25 mouse cellular contexts compared by ENCODE assay signal in the genomic region with DNA sequence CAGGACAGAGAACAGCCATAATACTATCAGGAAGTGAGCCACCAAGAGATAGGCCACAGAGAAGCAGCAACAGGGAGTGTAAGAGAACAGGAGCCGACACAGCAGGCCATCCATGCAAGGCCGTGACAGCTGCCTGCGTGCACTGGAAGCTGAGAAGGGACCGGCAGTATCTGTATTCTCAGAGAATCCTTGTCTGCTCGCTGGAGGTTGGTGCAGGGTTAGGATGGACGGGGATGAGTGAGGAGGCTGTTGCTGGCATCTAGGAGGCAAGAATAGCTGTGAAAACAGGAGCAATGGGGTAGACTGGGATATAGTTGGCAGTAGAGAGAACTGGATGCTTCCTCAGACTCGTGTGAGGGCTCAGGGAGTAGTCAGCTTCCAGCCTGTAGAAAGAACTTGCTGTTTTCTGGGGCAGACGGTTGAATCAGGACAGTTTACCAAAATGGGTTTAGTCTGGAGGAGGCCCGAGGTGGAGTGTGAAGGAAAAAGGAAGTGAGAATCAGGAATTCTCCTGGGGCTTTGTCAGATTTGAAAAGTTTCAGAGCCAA. TPM values are rescaled to one million over a fixed set of nuclear protein-coding genes. Genes with fewer than 3 reads are reported as not detected.
DNase-seq lines count a peak whose midpoint lies in the region; ATAC-seq lines count a peak whose summit lies in the region.
"Had no signal": no experiment of that assay in that cellular context is flagged by ENCODE, and none has a peak within 500 bp of the region (broad histone marks: within the 10 kb centered on the region; RNA-seq: fewer than 3 reads in every experiment).

No protein-coding gene starts in this region.

- no peaks in the 10 kb centered on the region for H3K27me3 ChIP-seq in embryonic facial prominence, embryonic 12.5 days
- H3K27me3 ChIP-seq in embryonic facial prominence, embryonic 10.5 days (replicated peaks; ENCODE audit: low read depth, poor library complexity, severe bottlenecking): no peaks in the 10 kb centered on the region
- no peaks in the 10 kb centered on the region for H3K27me3 ChIP-seq in heart, embryonic 10.5 days (ENCODE audit: insufficient read depth, poor library complexity, severe bottlenecking)
- no peaks in the 10 kb centered on the region for H3K27me3 ChIP-seq in forebrain, embryonic 11.5 days (ENCODE audit: control insufficient read depth, insufficient read depth, low read length)
- H3K27me3 ChIP-seq: forebrain, embryonic 12.5 days; heart, embryonic 13.5 days; hindbrain, embryonic 12.5 days had no signal

- 87% methylated on average over 9 of the region's 9 CpGs for WGBS in embryonic facial prominence, embryonic 12.5 days
- 85% methylated on average over 9 of the region's 9 CpGs for WGBS in embryonic facial prominence, embryonic 10.5 days
- WGBS in heart, embryonic 10.5 days: 72% methylated on average over 9 of the region's 9 CpGs
- WGBS in forebrain, embryonic 11.5 days: 92% methylated on average over 9 of the region's 9 CpGs

- intact Hi-C loops in left cerebral cortex, postnatal 10 days (cut with DNase I): no loop called here

- H3K9ac ChIP-seq in embryonic facial prominence, embryonic 12.5 days: 0 out of 2 replicates have a peak overlapping the region, but pooled peaks have one; percentile 15
- no peak overlapping the region for H3K9ac ChIP-seq in forebrain, embryonic 11.5 days (ENCODE audit: low read length)
- H3K9ac ChIP-seq: forebrain, embryonic 12.5 days; heart, embryonic 13.5 days; hindbrain, embryonic 12.5 days had no signal

- DNase-seq in embryonic facial prominence, embryonic 10.5 days (ENCODE audit: low spot score): no peak
- peak; percentile 19 for DNase-seq in left cerebral cortex, adult 11 months (ENCODE audit: low spot score)
- DNase-seq in left cerebral cortex, postnatal 10 days (ENCODE audit: extremely low spot score in 1 of 2, low spot score in 2 of 2): no peak
- peak; percentile 44 to 48 for DNase-seq in right cerebral cortex, adult 2 months (ENCODE audit: low spot score in 2 of 2)
- no peak for DNase-seq in right cerebral cortex, postnatal 10 days (ENCODE audit: low spot score in 2 of 2)
- no peak for DNase-seq in heart, embryonic 10.5 days (ENCODE audit: low spot score)
- no peak for DNase-seq in forebrain, embryonic 11.5 days (ENCODE audit: low spot score)
- DNase-seq: adrenal gland, postnatal 10 days; B cell, adult 2 months; cerebellum, adult 18-20 months; cerebellum, adult 9-11 months; cerebellum, postnatal 36 days; gastrocnemius, adult 2 months; gastrocnemius, postnatal 25 days; heart, postnatal 4 days had no signal

- no peak overlapping the region for H3K27ac ChIP-seq in embryonic facial prominence, embryonic 12.5 days
- no peak overlapping the region for H3K27ac ChIP-seq in embryonic facial prominence, embryonic 10.5 days (replicated peaks)
- H3K27ac ChIP-seq in heart, embryonic 10.5 days: no peak overlapping the region
- H3K27ac ChIP-seq in forebrain, embryonic 11.5 days (ENCODE audit: low read depth, low read length): no peak overlapping the region
- H3K27ac ChIP-seq: forebrain, embryonic 12.5 days; gastrocnemius, adult 2 months; heart, embryonic 13.5 days; hindbrain, embryonic 12.5 days had no signal

- no peaks in the 10 kb centered on the region for H3K4me1 ChIP-seq in embryonic facial prominence, embryonic 12.5 days
- no peaks in the 10 kb centered on the region for H3K4me1 ChIP-seq in embryonic facial prominence, embryonic 10.5 days
- no peaks in the 10 kb centered on the region for H3K4me1 ChIP-seq in heart, embryonic 10.5 days
- H3K4me1 ChIP-seq in forebrain, embryonic 11.5 days (replicated peaks; ENCODE audit: control insufficient read depth, insufficient read depth, low read length): no peaks in the 10 kb centered on the region
- H3K4me1 ChIP-seq: forebrain, embryonic 12.5 days; heart, embryonic 13.5 days; hindbrain, embryonic 12.5 days had no signal

- no peak overlapping the region for H3K4me3 ChIP-seq in embryonic facial prominence, embryonic 12.5 days
- no peak overlapping the region for H3K4me3 ChIP-seq in embryonic facial prominence, embryonic 10.5 days
- no peak overlapping the region for H3K4me3 ChIP-seq in heart, embryonic 10.5 days
- no peak overlapping the region for H3K4me3 ChIP-seq in forebrain, embryonic 11.5 days (ENCODE audit: low read depth, low read length)
- H3K4me3 ChIP-seq: forebrain, embryonic 12.5 days; gastrocnemius, adult 2 months; heart, embryonic 13.5 days; hindbrain, embryonic 12.5 days had no signal

- H3K4me2 ChIP-seq in embryonic facial prominence, embryonic 12.5 days (replicated peaks): no peak overlapping the region
- no peak overlapping the region for H3K4me2 ChIP-seq in forebrain, embryonic 11.5 days (ENCODE audit: low read depth, low read length, severe bottlenecking)
- H3K4me2 ChIP-seq: forebrain, embryonic 12.5 days; heart, embryonic 13.5 days; hindbrain, embryonic 12.5 days had no signal

- no peaks in the 10 kb centered on the region for H3K9me3 ChIP-seq in embryonic facial prominence, embryonic 12.5 days
- no peaks in the 10 kb centered on the region for H3K9me3 ChIP-seq in embryonic facial prominence, embryonic 10.5 days
- no peaks in the 10 kb centered on the region for H3K9me3 ChIP-seq in heart, embryonic 10.5 days
- no peaks in the 10 kb centered on the region for H3K9me3 ChIP-seq in forebrain, embryonic 11.5 days (ENCODE audit: control insufficient read depth, low read length)
- H3K9me3 ChIP-seq: forebrain, embryonic 12.5 days; heart, embryonic 13.5 days; hindbrain, embryonic 12.5 days had no signal

- ATAC-seq in embryonic facial prominence, embryonic 12.5 days (ENCODE audit: insufficient number of reproducible peaks, insufficient read depth, low FRiP score, low TSS enrichment): no peak
- no peak for ATAC-seq in forebrain, embryonic 11.5 days (replicated peaks; ENCODE audit: low FRiP score)
- ATAC-seq: CD4-positive, CD25-positive, alpha-beta regulatory T cell, adult 4 months; forebrain, embryonic 16.5 days; hindbrain, embryonic 16.5 days; inflammation-experienced regulatory T-cells, adult 6 months had no signal

- H3K36me3 ChIP-seq in embryonic facial prominence, embryonic 12.5 days: peaks cover 93% of the 10 kb centered on the region
- H3K36me3 ChIP-seq in embryonic facial prominence, embryonic 10.5 days (replicated peaks): peaks cover 100% of the 10 kb centered on the region
- peaks cover 100% of the 10 kb centered on the region for H3K36me3 ChIP-seq in heart, embryonic 10.5 days
- peaks cover 15% of the 10 kb centered on the region for H3K36me3 ChIP-seq in forebrain, embryonic 11.5 days (ENCODE audit: control insufficient read depth, insufficient read depth, low read length)

RNA-seq across cellular contexts. Expression of a gene that starts 11.5 kb away (rescaled TPM):
- 63.8 and 65.3 TPM in 2 replicates for polyA plus RNA-seq in embryonic facial prominence, embryonic 12.5 days (2016; fragmentation: Nextera tagmentation; extraction: Ambion mirVana)
- 89.1 and 96.8 TPM in 2 replicates for polyA plus RNA-seq in embryonic facial prominence, embryonic 10.5 days (2016; fragmentation: Nextera tagmentation; extraction: Ambion mirVana)
- 10 to 100 TPM; 28.1 to 31.9 TPM for total RNA-seq in left cerebral cortex, postnatal 10 days (2021)
- polyA plus RNA-seq in heart, embryonic 10.5 days (2016; fragmentation: Nextera tagmentation; extraction: Ambion mirVana): 55.1 and 78.2 TPM in 2 replicates
- 70.0 and 78.2 TPM in 2 replicates for polyA plus RNA-seq in forebrain, embryonic 11.5 days (2014; fragmentation: Nextera tagmentation; extraction: Ambion mirVana)

RNA-seq across cellular contexts. Expression of a gene that starts 24.6 kb away (rescaled TPM):
- 2.3 and 2.6 TPM in 2 replicates for polyA plus RNA-seq in embryonic facial prominence, embryonic 12.5 days (2016; fragmentation: Nextera tagmentation; extraction: Ambion mirVana)
- polyA plus RNA-seq in embryonic facial prominence, embryonic 10.5 days (2016; fragmentation: Nextera tagmentation; extraction: Ambion mirVana): 2.5 and 2.8 TPM in 2 replicates
- total RNA-seq in left cerebral cortex, postnatal 10 days (2021): 1 to 10 TPM; 7.8 to 8.5 TPM
- polyA plus RNA-seq in heart, embryonic 10.5 days (2016; fragmentation: Nextera tagmentation; extraction: Ambion mirVana): 2.7 and 2.8 TPM in 2 replicates
- polyA plus RNA-seq in forebrain, embryonic 11.5 days (2014; fragmentation: Nextera tagmentation; extraction: Ambion mirVana): 3.7 and 3.9 TPM in 2 replicates

RNA-seq across cellular contexts. Expression of a gene that starts 24.7 kb away (rescaled TPM):
- polyA plus RNA-seq in embryonic facial prominence, embryonic 12.5 days (2016; fragmentation: Nextera tagmentation; extraction: Ambion mirVana): 10.2 and 10.7 TPM in 2 replicates
- polyA plus RNA-seq in embryonic facial prominence, embryonic 10.5 days (2016; fragmentation: Nextera tagmentation; extraction: Ambion mirVana): 11.9 and 15.3 TPM in 2 replicates
- 10 to 100 TPM; 11.8 to 13.8 TPM for total RNA-seq in left cerebral cortex, postnatal 10 days (2021)
- polyA plus RNA-seq in heart, embryonic 10.5 days (2016; fragmentation: Nextera tagmentation; extraction: Ambion mirVana): 10.1 and 10.6 TPM in 2 replicates
- polyA plus RNA-seq in forebrain, embryonic 11.5 days (2014; fragmentation: Nextera tagmentation; extraction: Ambion mirVana): 11.8 and 13.6 TPM in 2 replicates

RNA-seq across cellular contexts. Expression of a gene that starts 34.1 kb away (rescaled TPM):
- 73.6 and 75.1 TPM in 2 replicates for polyA plus RNA-seq in embryonic facial prominence, embryonic 12.5 days (2016; fragmentation: Nextera tagmentation; extraction: Ambion mirVana)
- polyA plus RNA-seq in embryonic facial prominence, embryonic 10.5 days (2016; fragmentation: Nextera tagmentation; extraction: Ambion mirVana): 52.0 and 53.9 TPM in 2 replicates
- total RNA-seq in left cerebral cortex, postnatal 10 days (2021): 10 to 100 TPM; 89.1 to 90.3 TPM
- 50.5 and 61.9 TPM in 2 replicates for polyA plus RNA-seq in heart, embryonic 10.5 days (2016; fragmentation: Nextera tagmentation; extraction: Ambion mirVana)
- polyA plus RNA-seq in forebrain, embryonic 11.5 days (2014; fragmentation: Nextera tagmentation; extraction: Ambion mirVana): 68.3 and 68.7 TPM in 2 replicates

RNA-seq across cellular contexts. Expression of a gene that starts 52.9 kb away (rescaled TPM):
- 0.86 and 1.4 TPM in 2 replicates for polyA plus RNA-seq in embryonic facial prominence, embryonic 12.5 days (2016; fragmentation: Nextera tagmentation; extraction: Ambion mirVana)
- polyA plus RNA-seq in embryonic facial prominence, embryonic 10.5 days (2016; fragmentation: Nextera tagmentation; extraction: Ambion mirVana): 2.9 and 5.1 TPM in 2 replicates
- 10 to 100 TPM; 44.2 to 49.6 TPM for total RNA-seq in left cerebral cortex, postnatal 10 days (2021)
- polyA plus RNA-seq in heart, embryonic 10.5 days (2016; fragmentation: Nextera tagmentation; extraction: Ambion mirVana): 24.1 and 38.2 TPM in 2 replicates
- polyA plus RNA-seq in forebrain, embryonic 11.5 days (2014; fragmentation: Nextera tagmentation; extraction: Ambion mirVana): 1.3 and 1.4 TPM in 2 replicates
- total RNA-seq: granulocyte monocyte progenitor cell, adult 5-6 weeks; MEL had no signal
- polyA plus RNA-seq: CD4-positive, CD25-positive, alpha-beta regulatory T cell, adult 4 months; inflammation-experienced regulatory T-cells, adult 6 months had no signal

Comparison
In these comparisons a context has a peak if more than half of its experiments do, and no peak if none do; other contexts are left out.
1. DNase-seq: peak in left cerebral cortex, adult 11 months (single experiment) and right cerebral cortex, adult 2 months (2 of 2); none in embryonic facial prominence, embryonic 10.5 days (single experiment), left cerebral cortex, postnatal 10 days (0 of 2), right cerebral cortex, postnatal 10 days (0 of 2), heart, embryonic 10.5 days (single experiment) and forebrain, embryonic 11.5 days (single experiment).